Mouse (Mus musculus) forebrain, embryonic 15.5 days (tissue): ENCODE measurements around the gene Nppc. TPM values are rescaled to one million over a fixed set of nuclear protein-coding genes. Genes with fewer than 3 reads are reported as not detected.
A peak's percentile ranks its signal among the peaks of the same experiment; 100 is the strongest.

Experiments used
- ATAC-seq: fragments of 200-750 bp; cut with Nextera tagmentation; replicated peaks from 2 replicates; pipeline ENCODE4 v1.8.0; 2017; ENCODE audit warnings: mild to moderate bottlenecking, moderate TSS enrichment, moderate library complexity
- H3K27ac ChIP-seq: fragments of 300-500 bp; sonication (generic); replicated peaks from 2 replicates; pipeline ENCODE4 v1.5.1; 2015; ENCODE audit warnings: mild to moderate bottlenecking, inconsistent platforms
- H3K27me3 ChIP-seq: fragments of 300-500 bp; sonication (generic); 2 replicates; pipeline ENCODE4 v1.6.1; 2015; ENCODE audit warnings: inconsistent platforms
- H3K36me3 ChIP-seq: fragments of 300-500 bp; sonication (generic); 2 replicates; pipeline ENCODE4 v1.6.1; 2015; ENCODE audit warnings: mild to moderate bottlenecking, inconsistent platforms
- H3K4me1 ChIP-seq: fragments of 300-500 bp; sonication (generic); 2 replicates; pipeline ENCODE4 v1.6.1; 2015; ENCODE audit warnings: inconsistent platforms
- H3K4me2 ChIP-seq: fragments of 300-500 bp; sonication (generic); replicated peaks from 2 replicates; pipeline ENCODE4 v1.6.1; 2015; ENCODE audit warnings: mild to moderate bottlenecking, inconsistent platforms
- H3K4me3 ChIP-seq: fragments of 300-500 bp; sonication (generic); 2 replicates; pipeline ENCODE4 v1.5.1; 2015; ENCODE audit warnings: mild to moderate bottlenecking, inconsistent platforms
- H3K9ac ChIP-seq: fragments of 300-500 bp; sonication (generic); replicated peaks from 2 replicates; pipeline ENCODE4 v1.6.1; 2015; ENCODE audit warnings: mild to moderate bottlenecking, inconsistent platforms
- H3K9me3 ChIP-seq: fragments of 300-500 bp; sonication (generic); 2 replicates; pipeline ENCODE4 v1.6.1; 2016; ENCODE audit warnings: inconsistent platforms
- WGBS: fragments of 180-500 bp; shearing (Covaris S2); methylation state at CpG from one replicate; pipeline ENCODE4 v1.1.7; 2015; ENCODE audit warnings: mixed read lengths; 5-methylcytosine and 5-hydroxymethylcytosine counted together
- polyA plus RNA-seq: library from polyadenylated mRNA; unstranded; fragments of >200 nt; fragmentation: Nextera tagmentation; extraction: Ambion mirVana; gene quantifications from 2 replicates; pipeline ENCODE4 v1.2.1, GENCODE M21; 2015

The Nppc gene
- polyA plus RNA-seq, 1 experiment from 2014 or later, result 4.8 TPM

DNA sequence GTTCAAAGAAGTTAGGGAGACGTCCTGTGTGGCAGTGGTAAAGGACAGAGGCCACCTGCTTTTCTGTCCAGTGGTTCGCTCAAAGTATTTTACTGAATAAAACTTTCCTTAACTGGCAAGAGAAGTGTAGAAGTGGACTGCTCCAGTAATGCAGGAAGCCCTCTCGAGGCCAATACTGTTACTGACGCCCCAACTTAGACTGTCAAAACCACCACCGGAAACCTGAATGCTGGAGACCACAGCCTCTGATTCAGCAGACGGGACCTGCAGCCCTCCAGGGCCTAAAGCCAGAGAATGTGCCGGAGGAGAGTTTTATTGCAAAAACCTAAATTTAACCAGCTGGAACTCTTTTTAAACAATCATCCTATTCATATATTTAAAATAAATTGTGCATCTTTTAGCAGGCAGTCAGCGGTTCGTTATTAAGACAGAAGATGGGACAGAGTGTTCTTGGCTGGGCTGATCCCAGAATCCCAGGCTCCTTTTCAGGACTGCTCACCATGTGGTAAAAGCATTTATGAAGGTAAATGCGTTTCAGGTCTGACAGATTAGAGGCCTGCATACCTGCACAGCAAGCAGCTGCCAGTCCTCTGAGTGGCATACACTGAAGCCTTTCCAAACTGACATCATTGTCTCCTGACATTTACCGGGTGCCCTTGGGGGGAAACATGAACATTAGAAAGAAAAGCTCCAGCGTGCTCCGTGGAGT, 27.1 kb downstream of the Nppc start:
- no peaks in the 10 kb centered on the region for H3K9me3 ChIP-seq

DNA sequence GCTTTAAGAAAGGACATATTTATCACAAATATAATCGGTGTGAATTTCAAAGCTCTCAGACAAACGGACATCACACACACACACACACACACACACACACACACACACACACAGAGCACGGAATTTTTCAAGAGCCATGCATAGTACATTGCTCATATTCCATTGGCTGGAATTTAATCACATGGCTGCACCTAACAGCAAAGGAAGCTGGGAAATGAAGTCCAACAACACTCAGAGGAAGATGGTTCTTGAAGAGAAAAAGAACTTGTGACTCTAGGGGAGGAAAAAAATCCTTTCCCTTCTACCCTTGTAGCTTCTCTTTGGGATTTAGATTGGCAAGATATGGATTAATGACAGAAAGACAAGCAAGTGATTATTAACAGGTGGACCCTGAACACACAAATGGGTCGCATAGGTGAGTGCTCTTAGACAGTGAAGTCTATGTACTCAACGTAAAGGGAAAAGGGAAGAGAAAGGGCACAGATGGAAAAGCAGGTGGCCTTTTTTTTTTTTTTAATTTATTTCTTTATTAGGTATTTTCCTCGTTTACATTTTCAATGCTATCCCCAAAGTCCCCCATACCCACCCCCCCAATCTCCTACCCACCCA, 35.5 kb downstream of the Nppc start:
- peak overlapping the region; percentile 12; the same call in 1 of the 2 replicates for H3K4me3 ChIP-seq
- peak overlapping the region; percentile 18 for H3K4me2 ChIP-seq
- H3K4me1 ChIP-seq, result peaks cover 6% of the 10 kb centered on the region
- 54% methylated on average over 6 of the region's 6 CpGs for WGBS
- H3K27ac ChIP-seq, result no peak overlapping the region
- H3K36me3 ChIP-seq, result no peaks in the 10 kb centered on the region
- no peak overlapping the region for H3K9ac ChIP-seq
- peak; percentile 92 for ATAC-seq
- no peaks in the 10 kb centered on the region for H3K9me3 ChIP-seq
- H3K27me3 ChIP-seq, result no peaks in the 10 kb centered on the region

More for the DNA sequence above, 27.1 kb downstream of the Nppc start:
- no peak overlapping the region for H3K9ac ChIP-seq
- H3K4me1 ChIP-seq, result no peaks in the 10 kb centered on the region
- no peaks in the 10 kb centered on the region for H3K36me3 ChIP-seq
- H3K4me2 ChIP-seq, result no peak overlapping the region
- 54% methylated on average over 13 of the region's 13 CpGs for WGBS
- H3K27me3 ChIP-seq, result no peaks in the 10 kb centered on the region
- no peak overlapping the region for H3K4me3 ChIP-seq
- ATAC-seq, result no peak
- no peak overlapping the region for H3K27ac ChIP-seq

DNA sequence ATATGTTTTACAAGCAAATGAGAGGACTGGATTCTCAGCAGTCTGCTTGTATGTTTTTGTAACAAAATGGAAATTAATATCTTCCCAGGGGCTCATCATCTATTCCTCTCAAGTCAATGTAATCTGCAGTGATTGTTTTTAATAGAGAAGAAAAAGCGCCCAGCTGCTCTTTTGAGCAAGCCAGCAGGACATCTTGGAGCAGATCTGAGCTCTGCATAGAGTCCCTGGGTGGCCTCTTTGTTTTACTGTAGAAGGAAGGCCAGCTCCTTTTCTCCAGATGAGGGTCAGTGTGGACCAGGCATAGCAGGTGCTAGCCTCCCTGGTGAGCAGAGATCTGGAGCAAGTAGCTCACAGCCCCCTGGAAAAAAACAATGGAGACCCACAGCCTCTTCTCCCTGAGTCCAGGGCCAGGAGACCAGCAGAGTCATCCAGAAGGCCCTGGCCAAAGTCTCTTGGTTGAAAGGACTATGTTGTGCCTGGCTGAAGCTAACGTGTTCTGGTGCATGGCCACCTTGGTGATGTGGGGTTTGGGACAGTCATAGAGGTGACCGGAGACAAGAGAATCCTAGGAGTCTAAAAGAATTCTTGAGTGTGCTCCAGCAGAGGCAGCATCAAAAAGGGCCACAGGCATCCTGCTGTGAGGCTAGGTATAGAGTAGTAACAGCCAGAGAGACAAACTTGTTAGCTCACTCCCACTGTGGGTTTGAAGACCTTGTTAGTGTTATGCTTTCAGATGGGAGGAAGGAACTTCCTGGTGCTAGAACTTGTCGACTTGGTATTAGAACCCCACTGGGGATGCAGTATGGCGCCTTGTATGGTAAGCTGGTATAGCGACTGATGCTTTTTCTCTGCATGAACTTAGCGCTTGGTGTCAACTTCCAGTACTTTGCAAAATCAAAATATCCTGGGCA, 36.3 kb downstream of the Nppc start:
- Histone ChIP-seq H3K4me1 (peaks cover 6% of the 10 kb centered on the region), H3K9me3 (no peaks in the 10 kb centered on the region), H3K27ac (peak overlapping the region; percentile 83), H3K4me3 (peak overlapping the region; percentile 12; the same call in 1 of the 2 replicates), H3K9ac (no peak overlapping the region), H3K4me2 (peak overlapping the region; percentile 18), H3K27me3 (no peaks in the 10 kb centered on the region), H3K36me3 (no peaks in the 10 kb centered on the region)
- 45% methylated on average over 7 of the region's 7 CpGs for WGBS
- peak; percentile 57 for ATAC-seq

DNA sequence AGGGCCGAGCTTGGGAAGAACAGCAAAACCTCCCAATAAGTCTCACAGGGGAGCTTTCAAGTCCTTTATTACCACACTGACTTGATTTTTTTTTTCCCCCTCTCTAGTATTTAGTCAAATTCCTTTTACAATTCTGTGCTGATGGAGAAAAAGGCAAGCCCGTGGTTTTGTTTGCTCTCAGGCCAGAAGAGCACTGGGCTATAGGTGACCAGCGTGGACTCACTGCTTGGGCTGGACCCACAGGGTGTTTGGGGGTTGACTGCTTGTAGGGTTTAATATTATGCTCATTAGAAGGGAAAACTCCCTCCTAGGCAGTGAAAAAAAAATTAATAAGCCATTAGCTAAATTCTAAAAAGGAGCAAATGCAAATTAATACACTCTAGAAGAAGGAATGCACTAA, 36.9 kb downstream of the Nppc start:
- no peaks in the 10 kb centered on the region for H3K36me3 ChIP-seq
- H3K9ac ChIP-seq, result no peak overlapping the region
- ATAC-seq, result no peak
- WGBS, result 54% methylated on average over 3 of the region's 3 CpGs
- H3K27ac ChIP-seq, result peak overlapping the region; percentile 57
- no peaks in the 10 kb centered on the region for H3K27me3 ChIP-seq
- no peak overlapping the region for H3K4me3 ChIP-seq
- no peaks in the 10 kb centered on the region for H3K9me3 ChIP-seq
- H3K4me2 ChIP-seq, result no peak overlapping the region
- peaks cover 6% of the 10 kb centered on the region for H3K4me1 ChIP-seq

DNA sequence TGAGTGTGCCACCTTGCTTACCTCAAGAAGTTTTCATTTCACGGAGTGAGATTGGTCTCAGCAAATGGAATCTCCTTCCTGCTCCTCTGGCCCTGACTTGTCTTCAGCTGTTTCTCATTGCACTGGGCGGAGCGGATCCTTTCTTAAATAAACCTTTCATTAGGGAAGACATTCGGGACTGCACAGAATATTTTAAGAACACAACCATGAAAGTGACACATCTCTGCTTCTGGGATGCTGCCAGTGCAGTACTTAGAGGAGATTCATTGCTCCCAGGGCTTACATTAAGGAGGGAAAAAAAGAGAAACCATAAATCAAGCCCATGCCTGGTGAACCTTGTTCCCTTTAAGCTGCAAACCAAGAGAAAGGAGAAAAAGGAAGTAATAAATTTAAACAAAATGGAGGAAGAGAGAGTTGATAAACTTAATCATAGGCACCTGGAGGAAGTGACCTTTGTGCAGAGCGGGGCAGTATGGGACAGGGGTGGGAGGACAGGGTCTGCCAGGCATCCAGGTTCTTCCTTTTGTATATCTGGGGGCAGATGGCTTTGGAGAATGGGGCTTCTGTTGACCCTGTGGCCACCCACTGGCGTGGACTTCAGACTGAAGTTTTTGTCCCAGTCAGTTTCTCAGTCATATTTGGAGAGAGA, 37.5 kb downstream of the Nppc start:
- no peak overlapping the region for H3K4me3 ChIP-seq
- H3K27ac ChIP-seq, result peak overlapping the region; percentile 57
- 77% methylated on average over 6 of the region's 6 CpGs for WGBS
- H3K36me3 ChIP-seq, result no peaks in the 10 kb centered on the region
- ATAC-seq, result no peak
- H3K9ac ChIP-seq, result no peak overlapping the region
- H3K27me3 ChIP-seq, result no peaks in the 10 kb centered on the region
- peaks cover 6% of the 10 kb centered on the region for H3K4me1 ChIP-seq
- no peak overlapping the region for H3K4me2 ChIP-seq
- no peaks in the 10 kb centered on the region for H3K9me3 ChIP-seq

- Histone ChIP-seq H3K9ac (no peak overlapping the region), H3K4me3 (no peak overlapping the region), H3K27ac (no peak overlapping the region), H3K27me3 (no peaks in the 10 kb centered on the region), H3K9me3 (no peaks in the 10 kb centered on the region), H3K36me3 (no peaks in the 10 kb centered on the region), H3K4me2 (no peak overlapping the region), H3K4me1 (peaks cover 6% of the 10 kb centered on the region)
- 88% methylated on average over 4 of the region's 4 CpGs for WGBS
- ATAC-seq, result no peak
Observed at GRCm38 (mm10) chr1:86630527-86630926, 39.8 kb downstream of the Nppc start.

DNA sequence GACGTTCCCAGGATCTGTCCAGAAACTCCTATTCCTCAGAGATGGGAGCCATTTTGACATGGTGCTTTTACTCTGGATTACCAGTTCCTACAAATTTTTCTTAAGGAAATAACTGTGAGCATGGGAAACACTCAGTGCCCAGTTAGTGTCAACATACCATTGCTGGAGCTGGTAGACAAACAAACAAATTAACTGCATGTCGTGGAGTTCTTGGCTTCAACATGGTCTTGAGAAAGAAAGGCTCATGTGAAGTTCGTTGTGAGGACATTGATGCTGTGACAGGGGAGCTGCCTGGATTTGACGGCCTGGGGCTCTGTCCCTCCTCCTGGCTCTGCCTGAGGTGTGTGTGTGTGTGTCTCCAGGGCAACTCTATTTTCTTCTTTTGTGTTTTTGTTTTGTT, 40.4 kb downstream of the Nppc start:
- Histone ChIP-seq H3K9ac (no peak overlapping the region), H3K9me3 (no peaks in the 10 kb centered on the region), H3K36me3 (no peaks in the 10 kb centered on the region), H3K4me1 (peaks cover 6% of the 10 kb centered on the region), H3K4me3 (no peak overlapping the region), H3K27me3 (no peaks in the 10 kb centered on the region), H3K4me2 (no peak overlapping the region), H3K27ac (no peak overlapping the region)
- ATAC-seq, result no peak
- WGBS, result 40% methylated on average over 4 of the region's 4 CpGs

GRCm38 (mm10) chr1:86628270-86628669, 42.1 kb downstream of the Nppc start:
- Histone ChIP-seq H3K27ac (no peak overlapping the region), H3K9ac (no peak overlapping the region), H3K9me3 (no peaks in the 10 kb centered on the region), H3K4me3 (no peak overlapping the region), H3K4me1 (no peaks in the 10 kb centered on the region), H3K4me2 (no peak overlapping the region), H3K27me3 (no peaks in the 10 kb centered on the region), H3K36me3 (no peaks in the 10 kb centered on the region)
- WGBS, result 89% methylated on average over 3 of the region's 3 CpGs
- no peak for ATAC-seq

- no peak overlapping the region for H3K4me2 ChIP-seq
- H3K9ac ChIP-seq, result no peak overlapping the region
- H3K9me3 ChIP-seq, result no peaks in the 10 kb centered on the region
- H3K27ac ChIP-seq, result no peak overlapping the region
- ATAC-seq, result no peak
- H3K4me1 ChIP-seq, result no peaks in the 10 kb centered on the region
- no peaks in the 10 kb centered on the region for H3K27me3 ChIP-seq
- no peak overlapping the region for H3K4me3 ChIP-seq
- 79% methylated on average over 16 of the region's 16 CpGs for WGBS
- no peaks in the 10 kb centered on the region for H3K36me3 ChIP-seq
Observed at GRCm38 (mm10) chr1:86623001-86624000, 47.1 kb downstream of the Nppc start.

- Histone ChIP-seq H3K27me3 (no peaks in the 10 kb centered on the region), H3K4me3 (no peak overlapping the region), H3K4me2 (no peak overlapping the region), H3K9me3 (no peaks in the 10 kb centered on the region), H3K4me1 (no peaks in the 10 kb centered on the region), H3K27ac (no peak overlapping the region), H3K9ac (no peak overlapping the region), H3K36me3 (no peaks in the 10 kb centered on the region)
- no peak for ATAC-seq
- WGBS, result 86% methylated on average over 2 of the region's 2 CpGs
Observed at GRCm38 (mm10) chr1:86622296-86622695, 48.1 kb downstream of the Nppc start.
